Mouse (Mus musculus) granulocyte monocyte progenitor cell, adult 5-6 weeks (primary cell): ENCODE measurements at regions not wholly inside any gene's neighbourhood (a gene's known extent, or its start where the extent isn't known, plus 50 kb on each side); places are given as distances from the start of the nearest gene placed in this dataset.
A peak's percentile ranks its signal among the peaks of the same experiment; 100 is the strongest.

Source experiments
- ATAC-seq: replicated peaks from 2 replicates; pipeline ENCODE4 v1.8.0; 2016; ENCODE audit warnings: mild to moderate bottlenecking, moderate TSS enrichment, inconsistent platforms; ENCODE audit not compliant: poor library complexity, severe bottlenecking

GRCm38 (mm10) chr5:141054991-141055390 is 54.6 kb upstream of the Card11 start:
- ATAC-seq = peak; percentile 33; the same call in 1 of the 2 replicates

DNA sequence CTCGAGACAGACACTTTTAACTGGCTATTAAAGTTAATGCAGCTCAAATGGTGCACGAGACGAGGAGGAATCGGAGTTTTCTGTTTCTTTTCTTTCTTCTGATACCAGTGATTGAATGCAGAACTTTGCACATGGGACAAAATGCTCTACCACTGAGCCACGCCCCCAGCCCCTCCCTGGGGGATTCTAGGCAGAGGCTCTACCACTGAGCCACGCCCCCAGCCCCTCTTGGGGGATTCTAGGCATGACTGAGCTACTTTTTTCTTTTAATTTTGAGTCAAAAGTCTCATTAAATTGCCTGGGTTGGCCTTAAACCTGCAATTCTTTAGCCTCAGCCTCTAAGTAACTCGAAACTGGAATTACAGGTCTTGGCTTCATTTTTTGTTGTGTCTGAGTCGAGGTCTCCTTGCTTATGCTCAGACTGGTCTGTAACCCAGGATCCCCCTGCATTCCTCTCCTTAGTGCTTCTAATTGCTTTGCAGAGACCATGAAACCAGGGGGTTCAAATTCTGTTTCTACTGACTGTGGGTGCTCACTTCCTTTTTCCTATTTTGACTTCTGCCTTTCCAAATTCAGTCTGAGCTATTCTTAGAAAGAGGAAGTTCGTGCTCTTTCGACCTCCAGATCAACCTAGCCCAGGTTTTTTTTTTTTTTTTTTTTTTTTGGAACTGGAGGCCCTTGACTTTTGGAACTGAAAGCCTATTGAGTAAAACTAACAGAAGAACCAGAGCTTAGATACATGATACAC is 55.4 kb upstream of the Card11 start:
- peak; percentile 83 for ATAC-seq

- 0 out of 2 replicates have a peak, but pooled peaks have one; percentile 21 for ATAC-seq
These were observed 57.8 kb upstream of the Card11 start for GRCm38 (mm10) chr5:141058141-141058540.

GRCm38 (mm10) chr5:141058863-141059262 is 58.5 kb upstream of the Card11 start:
- ATAC-seq = no peak

DNA sequence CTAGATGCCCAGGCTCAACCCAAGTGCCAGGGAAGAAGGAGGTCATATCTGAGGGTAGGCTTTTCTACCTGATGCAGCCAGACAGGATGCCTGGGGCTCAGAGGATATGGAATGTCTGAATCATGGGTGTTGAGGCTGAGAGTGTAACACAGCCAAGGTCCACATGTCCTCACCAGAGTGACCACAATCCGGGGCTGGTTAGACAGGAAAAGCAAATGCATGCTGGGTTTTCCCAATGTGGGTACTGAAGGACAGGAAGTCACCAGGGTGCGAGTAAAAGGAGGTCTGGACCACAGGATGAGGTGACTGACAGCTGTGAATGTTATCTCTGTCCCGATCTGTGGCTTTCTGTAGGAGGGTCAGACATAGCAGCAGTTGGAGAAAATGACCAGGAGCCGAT is 61.8 kb upstream of the Card11 start:
- ATAC-seq = peak; percentile 84

DNA sequence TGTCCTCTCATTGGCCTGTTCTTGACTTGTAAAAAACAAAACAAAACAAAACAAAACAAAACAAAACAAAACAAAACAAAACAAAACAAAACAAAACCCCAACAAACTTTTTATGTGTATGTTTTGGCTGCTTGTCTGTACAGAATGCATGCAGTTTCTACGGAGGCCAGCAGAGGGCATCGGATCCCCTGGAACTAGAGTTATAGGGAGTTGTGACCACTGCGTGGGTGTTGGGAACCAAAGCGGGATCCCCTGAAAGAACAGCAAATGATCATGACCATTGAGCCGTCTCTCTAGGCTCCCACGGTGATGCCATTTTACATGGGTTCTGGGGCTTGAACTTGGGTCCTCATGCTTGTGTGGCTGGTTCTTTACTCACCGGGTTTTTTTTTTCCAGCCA is 67.2 kb upstream of the Card11 start:
- peak; percentile 30 for ATAC-seq

- no peak for ATAC-seq
These were observed 74.1 kb upstream of the Card11 start for GRCm38 (mm10) chr5:141074457-141074856.

- no peak for ATAC-seq
These were observed 75.8 kb upstream of the Card11 start for GRCm38 (mm10) chr5:141076158-141076557.

DNA sequence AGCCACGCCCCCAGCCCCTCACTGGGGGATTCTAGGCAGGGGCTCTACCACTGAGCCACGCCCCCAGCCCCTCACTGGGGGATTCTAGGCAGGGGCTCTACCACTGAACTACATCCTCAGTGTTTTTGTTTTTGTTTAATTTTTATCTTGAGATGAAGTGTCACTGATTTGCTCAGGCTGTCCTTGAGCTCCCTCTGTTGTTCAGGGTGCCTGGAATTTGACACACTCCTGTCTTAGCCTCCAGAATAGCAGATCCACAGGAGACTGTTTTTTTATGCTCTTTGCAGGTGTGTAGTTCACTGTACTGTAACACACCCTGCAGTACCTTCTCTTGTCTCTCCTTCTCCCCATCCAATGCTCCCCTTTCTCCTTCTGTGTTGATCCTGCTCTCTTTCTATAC is 76.6 kb upstream of the Card11 start:
- no peak for ATAC-seq

DNA sequence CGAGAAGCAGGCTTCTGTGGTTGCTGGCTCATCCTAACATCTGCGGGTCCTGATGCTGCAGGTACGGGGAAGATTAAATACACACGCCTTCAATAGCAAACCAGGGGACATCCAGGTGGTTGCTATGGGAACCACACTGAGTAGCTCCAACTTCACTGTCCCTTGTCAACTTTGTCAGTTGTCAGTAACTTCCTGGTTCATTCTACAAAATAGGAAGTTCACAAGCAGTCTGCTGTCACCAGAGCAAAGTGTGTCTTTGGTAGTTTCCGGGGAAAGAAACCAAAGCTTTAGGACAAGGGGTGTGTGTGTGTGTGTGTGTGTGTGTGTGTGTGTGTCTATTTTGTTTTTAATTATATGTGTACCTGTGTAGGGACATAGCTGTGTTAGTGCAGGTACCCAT is 80.5 kb upstream of the Card11 start:
- peak; percentile 69 for ATAC-seq

DNA sequence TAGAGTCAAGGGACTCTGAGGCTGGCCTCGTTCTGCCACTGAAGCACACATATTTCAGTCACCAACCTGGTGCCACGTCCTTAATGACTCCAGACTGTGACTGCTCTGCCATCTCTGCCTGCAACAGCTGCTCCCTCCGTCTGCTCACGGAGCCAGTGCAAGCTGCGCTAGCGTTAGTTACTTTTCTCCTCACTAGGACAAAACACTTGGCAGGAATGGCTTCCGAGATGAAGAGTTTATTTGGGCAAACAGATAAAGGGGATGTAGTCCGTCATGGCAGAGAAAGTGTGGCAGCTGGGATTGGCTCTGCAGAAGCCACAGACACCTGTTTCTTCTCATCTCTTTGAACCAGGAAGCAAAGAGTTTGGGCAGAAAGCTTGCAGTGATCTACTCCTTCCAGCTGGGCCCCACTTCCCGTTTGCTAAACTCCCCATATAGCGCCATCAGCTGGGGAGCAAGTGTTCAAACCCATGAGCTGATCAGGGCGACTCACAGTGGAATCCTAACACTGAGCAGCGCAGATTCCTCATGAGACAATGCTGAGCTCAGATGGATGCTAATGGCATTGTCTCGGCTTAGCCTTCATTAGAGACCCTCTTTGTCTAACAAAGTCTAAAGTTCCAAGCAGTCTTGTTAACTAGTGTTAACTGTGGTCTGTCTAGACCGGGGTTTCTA is 83.8 kb upstream of the Card11 start:
- peak; percentile 69 for ATAC-seq

DNA sequence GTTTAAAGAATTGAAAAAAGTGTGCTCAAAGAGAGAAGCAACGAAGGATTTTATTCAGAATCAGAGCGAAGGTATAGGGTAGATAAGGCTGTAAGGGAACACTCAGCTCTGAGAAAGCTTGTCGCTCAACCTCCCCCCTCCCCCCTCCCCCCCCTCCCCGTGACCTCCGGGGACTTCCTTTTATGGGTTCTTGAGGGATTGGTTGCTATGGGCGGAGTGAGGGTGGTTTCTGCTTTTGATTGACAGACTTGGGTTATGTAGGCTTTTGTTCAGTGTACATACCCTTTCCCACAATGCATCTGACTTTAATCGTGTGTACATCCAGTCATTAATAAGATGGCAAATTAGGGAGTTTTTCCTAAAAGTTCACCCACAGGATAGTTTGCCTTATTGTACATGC is 84.4 kb upstream of the Card11 start:
- ATAC-seq = peak; percentile 73

- ATAC-seq = no peak
These were observed 91.3 kb upstream of the Card11 start for GRCm38 (mm10) chr5:141091676-141092075.

DNA sequence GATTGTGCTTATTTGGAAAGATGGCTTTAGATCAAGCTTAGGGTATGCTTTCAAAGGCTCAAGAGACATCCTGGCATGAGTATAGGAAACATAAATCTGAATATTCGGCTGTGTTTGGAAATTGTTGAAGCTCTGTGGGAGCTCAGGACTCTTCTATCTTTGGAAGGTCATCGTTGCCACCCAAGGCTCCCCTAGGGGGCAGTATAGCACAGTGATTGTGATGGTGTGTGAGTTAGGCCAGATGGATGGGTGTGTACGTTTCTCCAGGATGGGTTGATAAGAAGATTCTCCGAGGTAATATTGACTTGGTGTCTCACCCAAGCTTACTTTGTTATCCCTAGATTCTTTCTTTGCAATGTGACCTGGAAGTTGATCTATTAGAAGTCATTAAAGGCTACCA is 93.3 kb upstream of the Card11 start:
- peak; percentile 59; the same call in 1 of the 2 replicates for ATAC-seq

DNA sequence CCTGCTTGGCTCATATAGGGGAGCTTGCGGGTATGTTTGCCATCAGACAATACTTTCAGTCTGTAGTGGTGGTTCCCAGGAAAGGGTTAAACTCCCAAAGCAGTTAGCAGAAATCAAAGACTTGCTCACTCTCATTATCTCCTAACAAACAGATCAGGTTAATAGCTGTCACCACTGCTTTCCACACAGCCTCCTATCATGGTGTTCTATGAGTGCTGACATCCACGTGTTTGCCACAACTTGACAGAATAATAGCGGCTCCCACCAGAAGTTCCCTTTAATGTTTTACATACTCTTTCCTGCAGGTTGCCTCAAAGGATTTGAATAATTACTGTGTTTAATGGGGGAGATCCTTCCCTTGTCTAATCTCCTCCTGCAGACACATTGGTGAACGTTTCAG is 97.5 kb upstream of the Card11 start:
- ATAC-seq = no peak

DNA sequence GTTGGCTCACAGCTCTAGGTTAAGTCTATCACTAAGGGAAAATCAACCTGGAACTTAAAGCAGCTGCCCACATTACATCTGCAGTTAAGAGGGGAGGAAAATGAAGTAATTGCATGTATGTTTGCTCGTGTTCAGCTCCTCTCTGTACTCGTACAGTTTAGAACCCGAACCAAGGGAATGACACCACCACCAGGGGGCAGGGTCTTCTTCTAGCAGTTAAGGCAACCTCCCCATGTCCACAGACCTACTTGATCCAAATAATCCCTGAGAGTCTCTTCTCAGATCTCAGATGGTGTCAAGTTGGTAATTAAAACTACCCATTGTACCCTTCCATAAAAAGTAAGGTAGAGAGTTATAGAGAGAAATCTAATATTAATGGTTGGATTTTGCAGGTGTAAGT is 111.3 kb upstream of the Card11 start:
- ATAC-seq = no peak

DNA sequence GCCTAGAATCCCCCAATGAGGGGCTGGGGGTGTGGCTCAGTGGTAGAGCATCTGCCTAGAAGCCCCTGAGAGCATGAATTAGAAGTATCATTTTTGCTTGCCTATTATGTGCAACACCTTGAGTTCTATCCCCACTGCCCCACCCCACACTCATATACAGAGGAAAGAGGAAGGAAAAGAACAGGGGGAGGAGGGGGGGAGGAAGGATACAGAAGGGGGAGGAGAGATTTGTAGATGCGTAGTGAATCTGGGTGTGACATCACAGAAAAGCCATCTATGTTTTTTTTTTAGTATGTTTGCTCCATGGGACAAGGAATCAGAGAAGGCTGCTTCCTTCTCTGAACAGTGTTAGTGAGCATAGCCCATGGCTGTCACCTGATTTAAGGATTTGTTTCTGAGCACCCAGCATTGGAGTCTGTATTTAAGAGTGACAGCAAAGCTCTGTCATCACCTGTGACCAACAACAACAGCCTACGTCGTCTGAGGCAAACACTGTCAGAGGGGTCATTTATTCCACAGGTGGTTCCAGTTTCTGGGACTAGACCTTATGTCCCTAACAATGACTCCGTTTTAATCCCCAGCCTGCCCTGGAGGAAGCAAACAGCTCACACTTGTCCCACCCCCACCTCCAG is 115.0 kb upstream of the Card11 start:
- ATAC-seq = peak; percentile 71

- ATAC-seq = no peak
These were observed 115.6 kb upstream of the Card11 start for GRCm38 (mm10) chr5:141115963-141116362.

DNA sequence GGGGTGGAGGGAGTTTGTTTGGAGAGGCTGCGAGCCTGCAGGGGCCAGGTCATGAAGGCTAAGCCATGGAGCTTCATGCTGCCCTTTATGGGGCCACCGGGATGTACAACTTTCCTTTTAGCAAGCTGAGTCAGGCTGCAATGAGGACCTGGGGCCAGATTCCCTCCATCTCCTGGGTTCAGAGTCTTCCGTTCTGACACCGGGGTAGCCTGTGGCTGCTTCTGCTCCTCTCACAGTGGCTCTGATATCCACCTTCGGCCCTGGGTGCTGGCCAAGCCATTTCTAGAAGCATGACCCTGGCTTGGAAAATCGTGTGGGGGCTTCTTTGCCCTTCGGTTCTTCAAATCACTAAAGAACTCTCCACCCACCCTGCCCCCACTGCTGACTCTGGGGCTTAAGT is 115.4 kb upstream of the Sdk1 start:
- ATAC-seq = no peak

GRCm38 (mm10) chr5:141126536-141126935 is 114.8 kb upstream of the Sdk1 start:
- no peak for ATAC-seq

DNA sequence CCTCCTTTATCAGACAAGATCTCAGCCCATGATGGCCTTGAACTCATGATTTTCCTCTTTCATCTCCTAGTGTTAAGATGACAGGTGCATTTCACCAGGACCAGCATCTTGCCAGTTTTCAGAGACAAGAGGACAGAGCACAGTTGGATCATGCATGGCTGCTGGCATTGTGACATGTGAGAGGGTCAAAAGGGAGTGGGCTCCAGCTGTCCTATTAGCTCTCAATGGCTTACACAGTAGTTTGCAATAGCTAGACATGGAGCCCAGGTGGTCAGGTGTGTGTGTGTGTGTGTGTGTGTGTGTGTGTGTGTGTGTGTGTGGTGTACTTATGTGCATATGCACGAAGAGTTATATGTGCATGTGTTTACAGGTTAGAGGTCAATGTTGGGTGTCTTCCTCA is 110.3 kb upstream of the Sdk1 start:
- no peak for ATAC-seq

DNA sequence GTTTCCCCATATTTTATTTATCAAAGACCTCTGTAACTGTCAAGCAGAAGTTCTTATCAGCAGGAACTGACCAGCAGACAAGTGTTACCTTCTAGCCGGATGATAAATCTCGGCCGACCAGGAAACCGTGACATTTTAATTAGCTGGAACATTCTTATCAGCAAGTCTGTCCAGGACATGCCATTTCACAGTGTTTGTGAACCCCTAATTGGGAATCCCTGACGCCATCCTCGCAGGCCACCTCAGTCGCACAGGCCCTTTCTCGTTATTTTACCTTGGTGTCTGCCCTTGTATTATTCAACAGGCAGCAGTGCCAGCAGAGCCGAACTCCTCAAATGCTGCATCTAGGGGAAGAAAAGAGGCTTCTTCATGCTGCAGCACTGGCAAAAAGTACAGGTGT is 109.4 kb upstream of the Sdk1 start:
- no peak for ATAC-seq
